In genomic region chr7:13038621-13039169, GRCm38 (mm10) we compare ENCODE assay signal across 8 mouse cellular contexts. TPM values are rescaled to one million over a fixed set of nuclear protein-coding genes. Genes with fewer than 3 reads are reported as not detected.
DNase-seq lines count a peak whose midpoint lies in the region; ATAC-seq and TF ChIP-seq lines count a peak whose summit lies in the region.

No protein-coding gene starts in this region.

- peaks cover 22% of the 10 kb centered on the region for H3K36me3 ChIP-seq in hindbrain, embryonic 10.5 days
- H3K36me3 ChIP-seq in limb, embryonic 15.5 days = peaks cover 17% of the 10 kb centered on the region
- peaks cover 17% of the 10 kb centered on the region for H3K36me3 ChIP-seq in neural tube, embryonic 13.5 days

- H3K9me3 ChIP-seq in hindbrain, embryonic 10.5 days = peaks cover 12% of the 10 kb centered on the region
- H3K9me3 ChIP-seq in limb, embryonic 15.5 days = no peaks in the 10 kb centered on the region
- H3K9me3 ChIP-seq in neural tube, embryonic 13.5 days = no peaks in the 10 kb centered on the region

- peaks cover 50% of the 10 kb centered on the region for H3K4me1 ChIP-seq in hindbrain, embryonic 10.5 days (replicated peaks)
- peaks cover 38% of the 10 kb centered on the region for H3K4me1 ChIP-seq in limb, embryonic 15.5 days
- H3K4me1 ChIP-seq in neural tube, embryonic 13.5 days (replicated peaks) = peaks cover 47% of the 10 kb centered on the region

- peak overlapping the region; percentile 99 for H3K9ac ChIP-seq in limb, embryonic 15.5 days
- peak overlapping the region; percentile 98 for H3K9ac ChIP-seq in neural tube, embryonic 13.5 days

- no peaks in the 10 kb centered on the region for H3K27me3 ChIP-seq in Patski
- H3K27me3 ChIP-seq in hindbrain, embryonic 10.5 days (ENCODE audit: insufficient read depth, poor library complexity, severe bottlenecking) = peaks cover 32% of the 10 kb centered on the region
- H3K27me3 ChIP-seq in limb, embryonic 15.5 days = peaks cover 30% of the 10 kb centered on the region
- H3K27me3 ChIP-seq in neural tube, embryonic 13.5 days = peaks cover 29% of the 10 kb centered on the region

- POLR2A ChIA-PET in Patski (lab: Charles Lee) = interaction anchor here (2.3 kb wide), 1 partner anchor 13 kb away, joined by 8 read pairs; no protein-coding TSS in a partner anchor

- 25% methylated on average over 15 of the region's 15 CpGs for WGBS in hindbrain, embryonic 10.5 days
- WGBS in limb, embryonic 15.5 days = 25% methylated on average over 15 of the region's 15 CpGs
- WGBS in neural tube, embryonic 13.5 days = 25% methylated on average over 15 of the region's 15 CpGs

- DNase-seq in cerebellum, postnatal 14 days = peak; percentile 41 to 71
- no peak for DNase-seq in cerebellum, adult 11 months
- no peak for DNase-seq in Patski (ENCODE audit: low read depth, low spot score)
- no peak for DNase-seq in hindbrain, embryonic 10.5 days (ENCODE audit: low spot score)
- DNase-seq in ovary, postnatal 10 days (ENCODE audit: low spot score) = no peak
- no peak for DNase-seq in gastrocnemius, adult 8-10 months (ENCODE audit: low spot score in 2 of 2)

- H3K4me2 ChIP-seq in limb, embryonic 15.5 days = peak overlapping the region; percentile 69
- peak overlapping the region; percentile 91 for H3K4me2 ChIP-seq in neural tube, embryonic 13.5 days

- in situ Hi-C loops in Patski (cut with MboI; ENCODE audit: low pct_unique_long_range_greater_than_20kb) = no loop called here

- CTCF ChIA-PET in Patski (lab: Charles Lee) = interaction anchor here (1.6 to 4.1 kb wide), 3 partner anchors 14 to 28 kb away, joined by 3 to 19 read pairs (median 6); partner anchors contain the start of gene Zbtb45

- TF ChIP-seq CTCF in Patski (IDR thresholded peaks at IDR 0.05) = no peak

- H3K4me3 ChIP-seq in hindbrain, embryonic 10.5 days = peak overlapping the region; percentile 79
- H3K4me3 ChIP-seq in limb, embryonic 15.5 days = peak overlapping the region; percentile 84
- peak overlapping the region; percentile 80 for H3K4me3 ChIP-seq in neural tube, embryonic 13.5 days

- H3K27ac ChIP-seq in hindbrain, embryonic 10.5 days = peak overlapping the region; percentile 100
- H3K27ac ChIP-seq in limb, embryonic 15.5 days = peak overlapping the region; percentile 100
- peak overlapping the region; percentile 99 for H3K27ac ChIP-seq in neural tube, embryonic 13.5 days (replicated peaks)

- peak; percentile 3 for ATAC-seq in Patski
- no peak for ATAC-seq in limb, embryonic 15.5 days (ENCODE audit: insufficient number of reproducible peaks, low FRiP score, low TSS enrichment, low read depth)
- no peak for ATAC-seq in neural tube, embryonic 13.5 days (ENCODE audit: low read depth)

RNA-seq across cellular contexts. Expression of gene Ube2m, which starts 0.6 kb away (rescaled TPM):
- polyA plus RNA-seq in Patski (2021) = 222 TPM
- 126 and 157 TPM in 2 replicates for polyA plus RNA-seq in hindbrain, embryonic 10.5 days (2016; fragmentation: Nextera tagmentation; extraction: Ambion mirVana)
- polyA plus RNA-seq in limb, embryonic 15.5 days (2015; fragmentation: Nextera tagmentation; extraction: Ambion mirVana) = 102 and 104 TPM in 2 replicates
- polyA plus RNA-seq in neural tube, embryonic 13.5 days (2015; fragmentation: Nextera tagmentation; extraction: Ambion mirVana) = 149 and 152 TPM in 2 replicates
- total RNA-seq in gastrocnemius, adult 8-10 months (2022) = 100 to 1,000 TPM; 139 to 166 (median 147) TPM

RNA-seq across cellular contexts. Expression of gene Chmp2a, which starts 4.1 kb away (rescaled TPM):
- 215 TPM for polyA plus RNA-seq in Patski (2021)
- 113 and 144 TPM in 2 replicates for polyA plus RNA-seq in hindbrain, embryonic 10.5 days (2016; fragmentation: Nextera tagmentation; extraction: Ambion mirVana)
- 179 and 185 TPM in 2 replicates for polyA plus RNA-seq in limb, embryonic 15.5 days (2015; fragmentation: Nextera tagmentation; extraction: Ambion mirVana)
- 170 and 189 TPM in 2 replicates for polyA plus RNA-seq in neural tube, embryonic 13.5 days (2015; fragmentation: Nextera tagmentation; extraction: Ambion mirVana)
- 100 to 1,000 TPM in 1 of 4 experiments, 10 to 100 TPM in 3; 85.5 to 101 (median 92.9) TPM for total RNA-seq in gastrocnemius, adult 8-10 months (2022)

RNA-seq across cellular contexts. Expression of gene Mzf1, which starts 15.9 kb away (rescaled TPM):
- polyA plus RNA-seq in Patski (2021) = 5.6 TPM
- polyA plus RNA-seq in hindbrain, embryonic 10.5 days (2016; fragmentation: Nextera tagmentation; extraction: Ambion mirVana) = 2.8 and 4.4 TPM in 2 replicates
- 2.5 and 3.7 TPM in 2 replicates for polyA plus RNA-seq in limb, embryonic 15.5 days (2015; fragmentation: Nextera tagmentation; extraction: Ambion mirVana)
- polyA plus RNA-seq in neural tube, embryonic 13.5 days (2015; fragmentation: Nextera tagmentation; extraction: Ambion mirVana) = 5.6 and 6.0 TPM in 2 replicates
- 1 to 10 TPM in 1 of 4 experiments, under 1 TPM in 3; 0.46 to 1.2 (median 0.73) TPM for total RNA-seq in gastrocnemius, adult 8-10 months (2022)

RNA-seq across cellular contexts. Expression of gene Zbtb45, which starts 28.9 kb away (rescaled TPM):
- polyA plus RNA-seq in Patski (2021) = 21.8 TPM
- 31.3 and 34.4 TPM in 2 replicates for polyA plus RNA-seq in hindbrain, embryonic 10.5 days (2016; fragmentation: Nextera tagmentation; extraction: Ambion mirVana)
- 23.7 and 25.2 TPM in 2 replicates for polyA plus RNA-seq in limb, embryonic 15.5 days (2015; fragmentation: Nextera tagmentation; extraction: Ambion mirVana)
- polyA plus RNA-seq in neural tube, embryonic 13.5 days (2015; fragmentation: Nextera tagmentation; extraction: Ambion mirVana) = 36.2 and 37.8 TPM in 2 replicates
- total RNA-seq in gastrocnemius, adult 8-10 months (2022) = 1 to 10 TPM; 2.5 to 3.6 (median 2.8) TPM

RNA-seq across cellular contexts. Expression of gene Trim28, which starts 39.8 kb away (rescaled TPM):
- 447 TPM for polyA plus RNA-seq in Patski (2021)
- polyA plus RNA-seq in hindbrain, embryonic 10.5 days (2016; fragmentation: Nextera tagmentation; extraction: Ambion mirVana) = 373 and 399 TPM in 2 replicates
- polyA plus RNA-seq in limb, embryonic 15.5 days (2015; fragmentation: Nextera tagmentation; extraction: Ambion mirVana) = 189 and 243 TPM in 2 replicates
- 223 and 229 TPM in 2 replicates for polyA plus RNA-seq in neural tube, embryonic 13.5 days (2015; fragmentation: Nextera tagmentation; extraction: Ambion mirVana)
- 10 to 100 TPM; 58.7 to 75.7 (median 62.7) TPM for total RNA-seq in gastrocnemius, adult 8-10 months (2022)

Comparison
In these comparisons a context has a peak if more than half of its experiments do, and no peak if none do; other contexts are left out.
1. DNase-seq: peak in cerebellum, postnatal 14 days (2 of 2); none in cerebellum, adult 11 months (single experiment), Patski (single experiment), hindbrain, embryonic 10.5 days (single experiment), ovary, postnatal 10 days (single experiment) and gastrocnemius, adult 8-10 months (0 of 2).
2. Peak in every context shown above with its lines, with median percentiles within 50 percentile points of each other: H3K27ac ChIP-seq and H3K4me3 ChIP-seq.